Mouse (Mus musculus) urinary bladder, adult 18-20 months (tissue): Measurements from ENCODE around the gene Trmo.

ENCODE experiments used
- DNase-seq, 2 experiments: peaks; one replicate each; pipeline ENCODE4 v3.0.0; 2022; ENCODE audit warnings: low spot score in 2 of 2, mixed read lengths in 2 of 2

Gene Trmo

GRCm38 (mm10) chr4:46389013-46389611, at the start of gene Trmo:
Gene Trmo, minus strand, starts transcription at chr4:46389437.
- peak; percentile 88 to 91 for DNase-seq

- DNase-seq: no peak
Observed at GRCm38 (mm10) chr4:46432339-46433036, 43.3 kb upstream of the Trmo start.

- no peak for DNase-seq
Observed at GRCm38 (mm10) chr4:46428903-46429499, 39.8 kb upstream of the Trmo start.

DNA sequence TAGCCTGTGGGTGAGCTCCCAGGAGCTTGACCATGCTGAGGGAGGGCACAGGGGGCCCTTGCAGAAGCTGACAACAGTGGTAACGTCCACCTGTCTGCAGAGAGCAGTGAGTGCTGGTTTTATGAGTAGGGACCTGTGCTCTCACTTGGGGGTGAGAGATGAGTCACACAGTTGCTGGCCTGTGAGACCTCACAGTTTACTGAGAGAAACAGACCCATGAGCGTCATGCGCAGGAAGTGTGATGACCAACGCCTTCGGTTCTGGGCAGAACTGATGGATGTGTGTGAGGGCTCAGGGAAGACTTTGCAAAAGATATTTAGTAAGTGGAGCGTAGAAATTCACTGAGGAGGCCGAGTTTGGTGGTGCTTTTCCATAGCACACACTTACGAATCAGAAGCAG, 33.4 kb upstream of the Trmo start:
- DNase-seq: no peak

DNA sequence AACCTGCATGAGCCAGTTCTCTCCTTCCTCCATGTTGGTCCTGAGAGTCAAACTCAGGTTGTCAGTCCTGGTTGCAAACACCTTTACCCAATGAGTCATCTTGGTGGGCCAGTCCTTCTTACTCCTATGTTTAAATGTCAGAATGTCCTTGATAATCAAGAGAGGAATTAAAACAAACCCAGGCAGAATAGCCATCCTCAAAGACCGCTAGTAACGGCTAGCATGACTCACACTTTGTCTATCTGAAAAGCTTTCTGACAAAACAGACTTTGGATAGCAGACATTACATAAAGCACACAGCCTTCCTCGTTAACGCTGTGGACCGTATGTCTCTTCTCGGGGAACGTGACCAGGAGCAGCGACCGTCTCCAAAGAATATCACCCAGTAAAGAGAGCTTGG, 29.6 kb upstream of the Trmo start:
- no peak for DNase-seq

- no peak for DNase-seq
Observed at GRCm38 (mm10) chr4:46417491-46417890, 28.3 kb upstream of the Trmo start.

DNA sequence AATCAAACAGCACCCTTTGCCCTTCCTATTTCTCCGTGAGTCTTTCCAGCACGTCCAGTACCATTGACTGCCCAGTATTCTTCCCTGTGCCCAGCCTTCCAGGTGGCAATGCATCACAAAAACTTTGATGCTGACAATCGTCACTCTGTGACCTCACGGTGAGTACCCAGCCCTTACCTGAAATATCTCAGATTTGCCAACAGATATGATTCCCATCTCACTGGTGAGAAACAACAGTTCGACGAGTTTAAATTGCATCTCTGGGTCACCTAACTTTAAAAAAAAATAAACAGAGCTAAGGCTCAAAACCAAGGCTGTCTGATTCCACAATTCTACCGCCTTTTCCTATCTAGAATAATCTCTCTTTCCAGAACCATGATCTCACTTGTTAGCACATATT, 24.2 kb upstream of the Trmo start, which contains the start of gene Hemgn:
Gene Hemgn (minus strand): TSS at position 101 of the 400 bp plus-strand sequence.
- no peak for DNase-seq

GRCm38 (mm10) chr4:46412113-46412512, 22.9 kb upstream of the Trmo start:
- no peak for DNase-seq

DNA sequence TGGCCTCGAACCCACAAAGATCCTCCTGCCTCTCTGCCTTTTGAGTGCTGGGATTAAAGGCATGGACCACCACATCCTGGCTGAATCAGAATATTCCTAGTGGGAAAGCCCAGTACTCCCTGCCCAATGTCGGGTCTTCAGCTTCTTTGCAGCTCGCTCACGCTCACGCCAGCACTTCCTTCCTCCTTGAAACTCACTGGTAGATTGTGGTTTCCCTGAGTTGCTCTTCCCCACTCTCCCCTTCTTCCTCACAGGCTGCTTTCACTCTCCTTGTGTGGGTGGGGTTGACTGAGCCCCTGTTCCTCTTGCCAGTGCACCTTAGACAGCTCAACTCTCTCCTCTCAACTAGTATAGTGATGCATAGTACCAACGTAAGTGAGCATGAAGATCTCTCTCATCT, 22.3 kb upstream of the Trmo start:
- no peak for DNase-seq

- DNase-seq: no peak
Observed at GRCm38 (mm10) chr4:46410677-46411076, 21.4 kb upstream of the Trmo start.

- no peak for DNase-seq
Observed at GRCm38 (mm10) chr4:46406966-46407703, 17.9 kb upstream of the Trmo start.

- DNase-seq: no peak
Observed at GRCm38 (mm10) chr4:46404042-46404795, 15.0 kb upstream of the Trmo start.

DNA sequence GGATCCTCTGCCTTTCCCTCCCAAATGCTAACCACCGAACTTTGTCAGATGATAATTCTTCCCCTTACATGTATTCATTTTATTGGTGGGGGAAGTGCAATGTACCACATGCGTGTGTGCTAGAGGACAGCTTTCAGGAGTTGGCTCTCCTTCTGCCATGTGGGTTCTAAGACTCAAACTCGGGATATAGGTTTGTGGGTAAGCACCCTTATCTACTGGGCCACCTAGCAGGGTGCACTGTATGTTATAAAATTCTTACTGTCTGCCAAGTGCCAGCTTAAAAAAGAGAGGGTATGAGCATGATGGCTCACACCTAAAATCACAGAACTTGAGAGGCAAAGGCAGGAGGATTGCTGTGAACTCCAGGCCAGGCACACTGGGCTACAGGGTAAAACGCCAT, 9.6 kb upstream of the Trmo start:
- no peak for DNase-seq

DNA sequence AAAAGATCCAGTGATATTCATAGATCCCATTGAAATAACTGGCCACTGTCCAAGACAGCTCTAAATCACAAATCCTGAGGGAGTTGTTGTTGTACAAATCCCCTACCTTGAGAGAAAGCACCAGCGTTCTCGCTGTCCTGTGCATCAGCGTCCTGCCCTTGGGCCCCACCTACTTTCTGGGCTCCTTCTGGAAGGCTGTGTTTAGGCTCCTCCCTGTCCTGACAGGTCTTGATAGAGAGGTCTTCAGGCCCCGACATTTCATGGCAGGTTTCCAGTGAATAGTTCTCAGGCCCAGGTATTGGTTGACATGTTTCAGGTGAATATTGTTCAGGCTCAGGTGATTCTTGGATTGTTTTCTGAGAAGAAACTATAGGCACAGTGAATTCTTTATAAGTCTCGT, 6.5 kb upstream of the Trmo start:
- DNase-seq: no peak

GRCm38 (mm10) chr4:46394388-46394787, 5.2 kb upstream of the Trmo start:
- DNase-seq: no peak

DNA sequence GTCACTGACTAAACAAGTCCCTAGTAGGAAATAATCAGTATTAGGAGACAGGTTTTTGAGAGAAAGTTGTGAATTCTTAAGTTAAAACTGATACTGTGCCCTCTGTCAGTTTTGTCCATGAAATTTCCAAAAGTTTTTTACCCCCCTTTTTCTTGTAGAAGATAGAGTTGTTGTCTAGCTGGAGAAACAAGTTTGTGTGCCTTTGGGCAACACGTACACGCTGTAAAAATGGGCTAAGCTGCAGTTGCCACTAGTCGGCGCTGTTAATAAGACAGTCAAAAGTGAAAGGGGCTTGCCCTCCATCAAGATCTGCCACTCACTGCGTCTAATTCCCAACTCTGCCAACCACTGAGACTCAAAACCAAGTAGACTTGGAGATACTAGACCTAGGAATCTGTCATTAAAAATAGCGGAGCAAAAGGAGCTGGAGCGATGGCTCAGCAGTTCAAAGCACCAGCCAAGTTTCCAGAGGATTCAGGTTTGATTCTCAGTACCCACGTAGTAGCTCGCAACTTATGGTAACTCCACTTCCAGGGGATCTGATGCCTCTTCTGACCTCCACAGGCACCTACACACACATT, 1.2 kb upstream of the Trmo start:
- DNase-seq: peak; percentile 46 to 66

DNA sequence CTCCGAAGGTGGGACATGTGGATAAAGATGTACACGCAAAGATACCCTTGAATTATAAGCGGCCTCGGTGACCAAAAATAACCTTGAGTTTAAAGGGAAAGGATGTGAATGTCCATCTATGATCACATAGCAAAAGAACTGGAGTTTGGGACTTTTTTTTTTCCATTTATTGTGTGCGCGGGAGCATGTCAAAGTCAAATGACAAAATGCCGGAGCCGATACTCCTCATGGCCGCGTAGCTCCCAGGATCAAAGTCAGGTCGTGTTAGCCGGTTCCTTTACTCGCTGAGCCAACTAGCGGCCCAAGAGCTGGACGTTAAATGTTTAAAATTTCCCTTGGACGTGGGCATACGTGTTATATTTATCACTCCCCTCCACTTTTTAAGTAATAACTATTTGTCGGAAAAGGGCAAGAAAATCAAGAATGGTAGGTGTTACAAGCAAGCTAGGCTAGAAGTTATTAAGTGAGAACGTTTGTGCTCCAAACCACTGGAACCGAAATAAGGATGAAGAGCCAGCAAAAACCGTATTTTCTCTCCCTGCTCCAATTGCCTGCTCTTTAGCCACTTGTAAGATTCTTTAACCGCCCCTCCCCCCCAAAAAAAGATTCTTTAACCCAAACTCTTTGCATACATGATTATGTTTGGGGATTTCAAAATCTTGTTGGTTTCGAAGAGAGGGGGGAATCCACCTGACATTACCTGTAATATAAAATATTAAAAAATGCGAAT, 540 bp upstream of the Trmo start:
- DNase-seq: no peak

- DNase-seq: no peak
Observed at GRCm38 (mm10) chr4:46388556-46388955, 681 bp downstream of the Trmo start.

- peak; percentile 62 to 69 for DNase-seq
Observed at GRCm38 (mm10) chr4:46374869-46375368, 14.3 kb downstream of the Trmo start.

- DNase-seq: no peak
Observed at GRCm38 (mm10) chr4:46374455-46374854, 14.8 kb downstream of the Trmo start.
